Mouse (Mus musculus) lung, adult 2 months (tissue): ENCODE measurements around the gene Psmd3. TPM values are rescaled to one million over a fixed set of nuclear protein-coding genes. Genes with fewer than 3 reads are reported as not detected.
A peak's percentile ranks its signal among the peaks of the same experiment; 100 is the strongest.
"Not testable (repeated sequence)": the region's sequence is repeated elsewhere in the genome, so short reads cannot be mapped to it uniquely, and the experiment has no call there.

Experiments used
- DNase-seq: peaks from one replicate; pipeline ENCODE4 v3.0.0; 2022
- H3K4me1 ChIP-seq: fragments of 200-500 bp; 2 replicates; pipeline ENCODE4 v1.6.1; 2011; ENCODE audit warnings: low read length; ENCODE audit not compliant: control insufficient read depth, insufficient read depth
- H3K4me3 ChIP-seq: fragments of 200-500 bp; replicated peaks from 2 replicates; pipeline ENCODE3; 2011; ENCODE audit warnings: low read depth, mild to moderate bottlenecking, control low read depth, low read length; ENCODE audit errors: extremely low read depth
- CTCF ChIP-seq: fragments of 200-500 bp; IDR thresholded peaks from 2 replicates; pipeline ENCODE4 v1.5.1; 2011; ENCODE audit warnings: mild to moderate bottlenecking, low read length, control low read depth; ENCODE audit not compliant: insufficient read depth
- POLR2A ChIP-seq: fragments of 200-500 bp; IDR thresholded peaks from 2 replicates; pipeline ENCODE4 v1.6.1; 2011; ENCODE audit warnings: low read depth, mild to moderate bottlenecking, control low read depth, low read length, borderline replicate concordance; ENCODE audit errors: extremely low read depth
- WGBS: fragments of 180-500 bp; shearing (Covaris S2); methylation state at CpG from one replicate; pipeline ENCODE4 v1.1.7; 2018; 5-methylcytosine and 5-hydroxymethylcytosine counted together
- polyA plus RNA-seq: library from polyadenylated mRNA; depleted of rRNA; stranded (reverse); fragments of >200 nt; gene quantifications from 2 replicates; pipeline ENCODE4 v1.2.3, GENCODE M21; 2012

Psmd3 gene
- polyA plus RNA-seq, 1 experiment: 156 TPM

GRCm38 (mm10) chr11:98735111-98735510 lies 52.8 kb downstream of the Psmd3 start:
- 93% methylated on average over 4 of the region's 4 CpGs for WGBS
- no peak for DNase-seq

GRCm38 (mm10) chr11:98736176-98736575 lies 53.8 kb downstream of the Psmd3 start:
- no peak for DNase-seq
- Histone ChIP-seq H3K4me3 (no peak overlapping the region), H3K4me1 (peaks cover 8% of the 10 kb centered on the region)
- 77% methylated on average over 1 of the region's 1 CpGs for WGBS
- no peak for TF ChIP-seq POLR2A
- TF ChIP-seq CTCF: no peak

More at GRCm38 (mm10) chr11:98735111-98735510, 52.8 kb downstream of the Psmd3 start:
- peaks cover 2% of the 10 kb centered on the region for H3K4me1 ChIP-seq
- TF ChIP-seq CTCF (no peak), POLR2A (no peak)
- no peak overlapping the region for H3K4me3 ChIP-seq

GRCm38 (mm10) chr11:98737220-98737619 lies 54.9 kb downstream of the Psmd3 start:
- not testable (repeated sequence) for DNase-seq, H3K4me3 ChIP-seq, H3K4me1 ChIP-seq
- 81% methylated on average over 2 of the region's 2 CpGs for WGBS

GRCm38 (mm10) chr11:98738428-98738911 lies 56.1 kb downstream of the Psmd3 start:
- 62% methylated on average over 4 of the region's 4 CpGs for WGBS
- DNase-seq: no peak
- Histone ChIP-seq H3K4me1 (peaks cover 15% of the 10 kb centered on the region), H3K4me3 (no peak overlapping the region)
- TF ChIP-seq CTCF (no peak), POLR2A (no peak)

GRCm38 (mm10) chr11:98738925-98739324 lies 56.6 kb downstream of the Psmd3 start:
- no peak for DNase-seq
- 72% methylated on average over 9 of the region's 9 CpGs for WGBS
- TF ChIP-seq CTCF: no peak
- no peak for TF ChIP-seq POLR2A

GRCm38 (mm10) chr11:98740026-98740392 lies 57.7 kb downstream of the Psmd3 start:
- peaks cover 26% of the 10 kb centered on the region for H3K4me1 ChIP-seq
- 24% methylated on average over 8 of the region's 8 CpGs for WGBS
- peak overlapping the region; percentile 35 for H3K4me3 ChIP-seq
- TF ChIP-seq POLR2A (no peak), CTCF (no peak)
- DNase-seq: no peak

More at GRCm38 (mm10) chr11:98738925-98739324, 56.6 kb downstream of the Psmd3 start:
- Histone ChIP-seq H3K4me1 (peaks cover 20% of the 10 kb centered on the region), H3K4me3 (no peak overlapping the region)

GRCm38 (mm10) chr11:98740393-98741050 lies 58.2 kb downstream of the Psmd3 start, which contains the start of gene Thra:
Thra (plus strand) TSS chr11:98740638.
- H3K4me1 ChIP-seq: peaks cover 26% of the 10 kb centered on the region
- peak within 1 kb of the TSS; percentile 80 for H3K4me3 ChIP-seq
- peak; percentile 56 for DNase-seq
- TF ChIP-seq POLR2A (peak; percentile 5; the same call in 1 of the 2 replicates), CTCF (no peak)
- under 1% methylated on average over 22 of the region's 22 CpGs for WGBS

- under 1% methylated on average over 17 of the region's 17 CpGs for WGBS
- H3K4me3 ChIP-seq: peak overlapping the region; percentile 80
- H3K4me1 ChIP-seq: peaks cover 26% of the 10 kb centered on the region
- TF ChIP-seq CTCF: no peak
- no peak for TF ChIP-seq POLR2A
- no peak for DNase-seq
Observed at GRCm38 (mm10) chr11:98741051-98741620, 58.8 kb downstream of the Psmd3 start.

- peak; percentile 88 for DNase-seq
- peaks cover 32% of the 10 kb centered on the region for H3K4me1 ChIP-seq
- H3K4me3 ChIP-seq: peak overlapping the region; percentile 80
- no peak for TF ChIP-seq CTCF
- TF ChIP-seq POLR2A: 0 out of 2 replicates have a peak, but pooled peaks have one; percentile 12
- WGBS: 1% methylated on average over 62 of the region's 86 CpGs
Observed at GRCm38 (mm10) chr11:98741622-98742396, 59.5 kb downstream of the Psmd3 start.
